Mouse (Mus musculus) left cerebral cortex, postnatal 4 days (tissue): ENCODE measurements around the gene Agfg2. TPM values are rescaled to one million over a fixed set of nuclear protein-coding genes. Genes with fewer than 3 reads are reported as not detected.
A peak's percentile ranks its signal among the peaks of the same experiment; 100 is the strongest.

Source experiments
- DNase-seq: peaks from one replicate; pipeline ENCODE4 v3.0.0-alpha.2; 2022
- intact Hi-C: fragments of 180-260 bp; cut with DNase I; formaldehyde crosslinking; loops from one replicate; pipeline ENCODE4 v1.15.1; 2025
- total RNA-seq, 2 experiments: library from RNA; stranded (reverse); gene quantifications; 2 replicates each; pipeline ENCODE4 v1.2.3; 2021

Agfg2 gene
- total RNA-seq, 2 experiments from 2014 or later = 23.9 to 24.7 TPM

DNA sequence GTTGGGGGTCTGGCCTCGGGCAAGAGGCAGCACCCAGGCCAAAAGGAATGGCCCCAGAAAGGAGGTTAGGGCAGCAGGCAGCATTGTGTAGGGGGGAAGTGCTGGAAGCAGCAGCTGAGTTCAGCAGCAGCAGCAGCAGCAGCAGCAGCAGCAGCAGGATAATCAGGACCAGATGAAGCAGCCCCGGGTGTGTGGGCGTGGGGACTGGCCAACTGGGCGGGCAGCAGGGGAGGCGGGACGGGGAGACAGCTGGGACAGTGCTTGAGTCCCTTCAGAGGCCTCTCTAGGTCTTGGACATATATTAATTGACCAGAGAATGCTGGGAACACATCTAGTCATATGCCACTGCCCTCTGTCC lies 73.3 kb downstream of the Agfg2 start:
- peak; percentile 35 for DNase-seq
- intact Hi-C loops = no loop called here

DNA sequence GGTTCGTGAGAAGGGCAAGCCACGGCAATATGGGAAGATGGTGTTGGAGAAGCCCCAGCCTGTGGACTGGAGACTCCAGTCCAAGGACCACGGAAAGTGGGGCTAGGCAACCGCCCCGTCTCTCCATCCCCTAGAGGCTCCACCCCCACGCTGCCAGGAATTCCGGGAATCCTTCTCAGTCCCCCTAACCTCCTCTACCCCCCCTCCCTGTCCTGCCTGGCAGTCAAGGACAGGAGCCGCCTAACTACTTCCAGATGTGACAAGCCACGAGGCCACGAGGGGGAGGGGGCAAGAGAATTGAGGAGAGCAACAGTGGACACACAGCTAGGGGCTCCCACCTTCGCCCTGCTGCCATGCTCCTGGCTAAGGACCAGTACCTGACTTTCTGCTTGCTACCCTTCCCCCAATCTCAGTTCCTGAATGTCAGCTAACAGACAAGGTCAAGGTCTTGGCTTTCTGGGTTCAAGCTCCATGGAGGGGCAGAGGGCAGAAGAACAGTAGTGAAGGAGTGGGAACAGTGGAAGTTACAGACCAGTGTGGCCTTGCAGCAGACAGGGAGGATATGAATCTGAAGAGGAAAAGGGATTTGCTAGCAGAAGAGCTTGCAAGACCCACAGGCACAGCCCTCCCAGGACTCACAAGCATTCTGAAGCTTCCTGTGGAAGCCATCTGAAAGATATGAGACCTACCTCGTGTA lies 73.8 kb downstream of the Agfg2 start:
- intact Hi-C loops = no loop called here
- DNase-seq = no peak

DNA sequence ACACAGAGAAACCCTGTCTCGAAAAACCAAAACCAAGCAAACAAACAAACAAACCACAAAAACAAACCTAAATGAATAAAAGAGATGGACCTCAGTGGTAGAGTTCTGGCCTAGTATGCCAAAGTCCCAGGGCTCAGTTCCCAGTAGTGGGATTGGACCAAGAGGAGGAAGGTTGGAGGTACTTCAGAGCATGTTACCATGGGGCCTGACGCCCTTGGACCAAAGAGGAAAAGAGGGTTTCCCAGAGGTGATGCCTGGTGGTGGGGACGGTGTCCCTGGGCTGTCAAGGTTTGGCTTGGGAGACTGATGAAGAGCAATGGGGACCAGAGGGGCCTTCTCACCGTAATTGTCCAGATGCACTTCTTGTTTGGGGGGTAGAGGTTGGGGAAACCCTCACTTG lies 74.5 kb downstream of the Agfg2 start:
- intact Hi-C loops = no loop called here
- no peak for DNase-seq

DNA sequence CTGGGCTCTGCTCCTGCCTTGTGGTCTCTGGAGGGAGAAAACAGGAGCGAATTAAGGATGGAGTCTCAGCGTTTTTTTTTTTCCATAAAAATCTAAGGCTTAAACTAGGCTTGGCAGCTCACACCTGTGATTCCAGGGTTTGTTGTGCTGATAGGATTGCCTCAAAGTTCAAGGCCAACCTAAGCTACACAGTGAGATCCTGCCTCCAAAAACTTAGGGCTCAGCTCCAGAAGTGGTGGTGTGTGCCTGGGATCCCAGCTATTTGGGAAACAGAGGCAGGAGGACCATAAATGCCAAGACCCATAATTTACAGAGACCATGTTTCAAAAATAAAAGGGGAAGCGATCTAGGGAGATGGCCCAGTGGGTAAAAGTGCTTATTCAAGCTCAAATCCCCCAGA lies 75.2 kb downstream of the Agfg2 start:
- no peak for DNase-seq
- intact Hi-C loops = no loop called here

DNA sequence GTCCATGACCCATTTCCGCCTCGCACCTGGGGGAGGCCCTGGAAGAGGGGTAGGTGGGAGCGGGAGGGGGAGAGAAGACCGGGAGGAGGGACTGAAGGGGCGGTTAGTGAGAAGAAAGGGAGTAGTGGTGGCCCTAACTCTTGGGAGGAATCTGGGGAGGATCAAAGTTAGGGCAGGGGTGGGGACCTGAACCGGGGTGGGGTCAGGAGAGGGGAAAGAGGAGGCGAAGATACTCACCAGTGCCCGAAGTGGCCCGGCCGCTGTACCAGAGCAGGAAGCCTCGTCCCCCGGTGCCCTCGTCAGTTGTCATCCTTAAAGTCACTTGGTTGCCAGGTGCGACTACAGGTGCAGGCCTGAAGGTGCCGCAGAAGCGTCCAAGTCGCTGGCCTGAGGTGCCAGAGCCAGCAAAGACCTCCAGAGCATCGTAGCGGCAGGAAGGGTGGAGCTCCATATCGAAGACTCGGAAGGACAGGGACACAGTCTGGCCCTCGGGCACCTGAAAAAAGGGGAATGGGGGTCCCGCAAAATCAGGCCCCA lies 75.8 kb downstream of the Agfg2 start:
- intact Hi-C loops = no loop called here
- no peak for DNase-seq

DNA sequence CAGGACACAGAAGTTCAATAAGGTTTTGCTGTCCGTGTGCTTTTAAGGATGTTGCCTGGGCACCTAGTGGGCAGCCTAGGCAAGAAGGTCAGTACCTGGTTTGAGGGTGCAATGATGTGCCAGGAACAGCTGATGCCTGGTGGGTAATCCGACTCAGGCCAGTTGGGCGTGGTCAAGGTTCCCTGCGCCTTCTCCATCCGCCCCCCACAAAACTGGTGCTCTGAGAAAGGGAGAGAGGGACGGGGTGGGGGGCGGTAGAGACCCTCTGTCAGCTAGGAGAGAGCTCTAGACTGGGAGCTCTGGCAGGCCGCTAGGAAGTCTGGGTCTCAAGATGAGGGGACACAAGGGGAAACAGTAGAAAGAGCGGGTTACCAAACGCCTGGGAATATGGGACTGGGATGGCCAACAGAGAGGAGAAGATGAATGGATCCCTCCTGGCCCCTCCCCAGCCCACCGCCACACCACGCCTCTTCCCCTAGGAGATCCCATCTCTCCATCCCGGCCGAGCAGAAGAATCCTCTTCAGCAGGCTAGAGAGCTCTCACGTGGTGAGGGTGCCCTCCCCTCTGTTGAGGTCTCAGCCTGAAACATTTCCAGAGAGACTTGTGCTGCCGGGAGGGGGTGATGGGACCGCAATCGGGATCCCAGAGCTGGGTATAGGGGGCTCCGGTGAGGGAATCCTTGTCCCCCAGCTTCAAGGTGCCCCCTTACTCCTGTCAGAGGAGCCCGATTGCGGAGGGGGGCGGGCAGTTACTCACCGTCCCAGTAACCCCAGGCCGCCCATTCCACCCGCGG lies 76.5 kb downstream of the Agfg2 start:
- no peak for DNase-seq

DNA sequence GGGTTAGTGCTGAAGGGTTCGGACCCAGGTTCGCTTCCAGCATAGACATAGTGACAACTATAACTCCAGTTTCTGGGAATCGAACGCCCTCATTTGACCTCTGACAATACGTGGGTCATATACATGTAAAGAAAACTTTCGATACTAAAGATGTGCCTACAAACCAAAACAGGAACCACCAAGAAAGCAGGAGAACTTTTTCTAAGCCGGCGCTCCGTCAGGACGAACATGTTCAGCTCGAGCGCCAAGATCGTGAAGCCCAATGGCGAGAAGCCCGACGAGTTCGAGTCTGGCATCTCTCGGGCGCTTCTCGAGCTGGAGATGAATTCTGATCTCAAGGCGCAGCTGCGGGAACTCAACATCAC lies 83.2 kb downstream of the Agfg2 start:
- no peak for DNase-seq
- intact Hi-C loops = no loop called here

More for the DNA sequence above, 76.5 kb downstream of the Agfg2 start:
- intact Hi-C loops = no loop called here

DNA sequence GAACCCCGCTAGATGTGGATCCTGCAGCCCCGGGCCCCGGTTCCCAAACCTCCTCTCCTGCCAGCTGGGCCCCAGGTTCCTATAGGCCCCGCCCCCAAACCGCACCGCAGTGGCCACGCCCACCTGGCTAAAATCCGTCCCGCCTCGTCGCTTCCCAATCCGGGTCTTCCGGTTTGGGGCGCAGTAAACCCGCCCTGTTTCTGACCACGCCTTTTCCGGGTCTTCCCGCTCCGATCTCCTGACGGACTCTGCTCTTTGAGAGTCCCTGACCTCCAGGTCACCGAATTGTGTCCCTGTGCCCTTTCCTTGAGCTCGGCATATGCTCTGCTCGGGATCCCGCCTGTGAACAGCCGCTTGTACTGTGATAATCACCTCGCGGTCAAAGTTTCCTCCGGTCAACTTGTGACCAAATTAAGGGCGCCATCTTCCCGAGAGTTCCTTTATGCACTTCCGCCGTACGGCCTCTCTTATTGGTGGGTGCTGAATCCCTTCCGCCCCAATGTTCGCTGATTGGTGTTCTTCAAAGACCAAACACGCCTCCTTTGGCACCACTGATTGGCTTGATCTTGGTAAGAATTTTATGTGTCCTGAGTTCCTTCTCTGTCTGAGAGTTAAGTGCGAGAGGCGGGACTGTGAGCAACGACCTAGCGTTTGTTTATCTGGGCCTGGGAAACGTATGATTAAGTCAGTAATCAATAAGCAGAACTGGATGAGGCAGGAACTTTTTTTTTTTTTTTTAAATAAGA lies 83.7 kb downstream of the Agfg2 start, which contains the start of gene Mospd3:
Gene Mospd3 (minus strand): TSS at position 440 of the 746 bp plus-strand sequence.
- DNase-seq = peak; percentile 96
- intact Hi-C loops = no loop called here

Other genes starting within 250 kb of the Agfg2 start
- gene Zan, start 207.7 kb downstream of the Agfg2 start, total RNA-seq = under 1 TPM; 0.30 to 0.74 TPM
- 10 to 100 TPM; 33.7 to 37.6 TPM for gene Pop7, start 182.2 kb downstream of the Agfg2 start, total RNA-seq
- gene Gigyf1, start 166.2 kb downstream of the Agfg2 start, total RNA-seq = 10 to 100 TPM; 56.5 to 63.6 TPM
- gene Epo, start 151.5 kb downstream of the Agfg2 start, total RNA-seq = not detected
- 1,000 to 10,000 TPM; 1,140 to 1,206 TPM for gene Gnb2, start 151.2 kb downstream of the Agfg2 start, total RNA-seq
- 100 to 1,000 TPM; 151 to 176 TPM for gene Actl6b, start 131.2 kb downstream of the Agfg2 start, total RNA-seq
- gene Tfr2, start 114.9 kb downstream of the Agfg2 start, total RNA-seq = 10 to 100 TPM; 28.3 to 28.8 TPM
- 10 to 100 TPM; 55.0 to 57.1 TPM for gene Mospd3, start 83.7 kb downstream of the Agfg2 start, total RNA-seq
- 10 to 100 TPM; 12.6 to 15.1 TPM for gene Pcolce, start 70.9 kb downstream of the Agfg2 start, total RNA-seq
- gene Fbxo24, start 55.7 kb downstream of the Agfg2 start, total RNA-seq = under 1 TPM in 1 of 2 experiments, not detected in 1; 0.20 TPM
- 10 to 100 TPM; 13.7 to 13.9 TPM for gene Lrch4, start 55.6 kb downstream of the Agfg2 start, total RNA-seq
- 10 to 100 TPM in 1 of 2 experiments, 1 to 10 TPM in 1; 9.9 to 10.2 TPM for gene Gm20605, start 55.6 kb downstream of the Agfg2 start, total RNA-seq
- gene Sap25, start 43.4 kb downstream of the Agfg2 start, total RNA-seq = 1 to 10 TPM; 2.8 to 4.9 TPM
- under 1 TPM in 1 of 2 experiments, not detected in 1; 0.28 TPM for gene Irs3, start 39.0 kb downstream of the Agfg2 start, total RNA-seq
- gene Nyap1, start 56.9 kb upstream of the Agfg2 start, total RNA-seq = 100 to 1,000 TPM; 195 to 197 TPM
- gene Tsc22d4, start 61.0 kb upstream of the Agfg2 start, total RNA-seq = 10 to 100 TPM; 61.6 to 71.9 TPM
- 10 to 100 TPM; 28.4 to 38.6 TPM for gene Ppp1r35, start 94.1 kb upstream of the Agfg2 start, total RNA-seq
- gene Mepce, start 102.9 kb upstream of the Agfg2 start, total RNA-seq = 10 to 100 TPM; 32.9 to 35.2 TPM
- 1 to 10 TPM; 5.4 to 6.1 TPM for gene Zcwpw1, start 103.1 kb upstream of the Agfg2 start, total RNA-seq
- gene Pilra, start 151.6 kb upstream of the Agfg2 start, total RNA-seq = 1 to 10 TPM in 1 of 2 experiments, under 1 TPM in 1; 0.91 to 1.0 TPM
- gene Pilrb1, start 173.4 kb upstream of the Agfg2 start, total RNA-seq = not detected
- not detected for gene Pilrb2, start 187.1 kb upstream of the Agfg2 start, total RNA-seq
- gene Cyp3a13, start 236.9 kb upstream of the Agfg2 start, total RNA-seq = not detected